Mouse (Mus musculus): ENCODE measurements around the gene Creb3l4.
"Not testable (repeated sequence)": the region's sequence is repeated elsewhere in the genome, so short reads cannot be mapped to it uniquely, and the experiment has no call there.

The Creb3l4 gene

GRCm38 (mm10) chr3:90242984-90243775 is at the start of gene Creb3l4:
Gene Creb3l4 (minus strand): TSS chr3:90243512.
- no peak for DNase-seq (ENCODE audit: low spot score in 2 of 2)

GRCm38 (mm10) chr3:90292345-90293275 is 49.3 kb upstream of the Creb3l4 start, which contains the start of gene Gatad2b:
Gene Gatad2b (plus strand): TSS chr3:90293178.
- DNase-seq (ENCODE audit: low spot score in 2 of 2), result peak; percentile 98 to 99

GRCm38 (mm10) chr3:90291982-90292344 is 48.7 kb upstream of the Creb3l4 start:
- no peak for DNase-seq (ENCODE audit: low spot score in 2 of 2)

GRCm38 (mm10) chr3:90290602-90291001 is 47.3 kb upstream of the Creb3l4 start:
- no peak for DNase-seq (ENCODE audit: low spot score in 2 of 2)

GRCm38 (mm10) chr3:90289403-90289802 is 46.1 kb upstream of the Creb3l4 start:
- DNase-seq (ENCODE audit: low spot score in 2 of 2), result not testable (repeated sequence)

- DNase-seq (ENCODE audit: low spot score in 2 of 2), result no peak
Observed at GRCm38 (mm10) chr3:90284150-90284549, 40.8 kb upstream of the Creb3l4 start.

- no peak for DNase-seq (ENCODE audit: low spot score in 2 of 2)
Observed at GRCm38 (mm10) chr3:90280708-90281107, 37.4 kb upstream of the Creb3l4 start.

GRCm38 (mm10) chr3:90279743-90280142 is 36.4 kb upstream of the Creb3l4 start:
- no peak for DNase-seq (ENCODE audit: low spot score in 2 of 2)

- DNase-seq (ENCODE audit: low spot score in 2 of 2), result no peak
Observed at GRCm38 (mm10) chr3:90279216-90279615, 35.9 kb upstream of the Creb3l4 start.

- no peak for DNase-seq (ENCODE audit: low spot score in 2 of 2)
Observed at GRCm38 (mm10) chr3:90278211-90278610, 34.9 kb upstream of the Creb3l4 start.

- DNase-seq (ENCODE audit: low spot score in 2 of 2), result no peak
Observed at GRCm38 (mm10) chr3:90277793-90278192, 34.5 kb upstream of the Creb3l4 start.

GRCm38 (mm10) chr3:90276858-90277257 is 33.5 kb upstream of the Creb3l4 start:
- no peak for DNase-seq (ENCODE audit: low spot score in 2 of 2)

- DNase-seq (ENCODE audit: low spot score in 2 of 2), result no peak
Observed at GRCm38 (mm10) chr3:90275286-90275685, 32.0 kb upstream of the Creb3l4 start.

- DNase-seq (ENCODE audit: low spot score in 2 of 2), result no peak
Observed at GRCm38 (mm10) chr3:90273855-90274254, 30.5 kb upstream of the Creb3l4 start.

- DNase-seq (ENCODE audit: low spot score in 2 of 2), result no peak
Observed at GRCm38 (mm10) chr3:90272170-90272569, 28.9 kb upstream of the Creb3l4 start.

GRCm38 (mm10) chr3:90270784-90271183 is 27.5 kb upstream of the Creb3l4 start:
- DNase-seq (ENCODE audit: low spot score in 2 of 2), result no peak

GRCm38 (mm10) chr3:90268971-90269370 is 25.7 kb upstream of the Creb3l4 start:
- DNase-seq (ENCODE audit: low spot score in 2 of 2), result no peak

GRCm38 (mm10) chr3:90268190-90268589 is 24.9 kb upstream of the Creb3l4 start:
- DNase-seq (ENCODE audit: low spot score in 2 of 2), result no peak

- no peak for DNase-seq (ENCODE audit: low spot score in 2 of 2)
Observed at GRCm38 (mm10) chr3:90266901-90267775, 23.8 kb upstream of the Creb3l4 start.

- no peak for DNase-seq (ENCODE audit: low spot score in 2 of 2)
Observed at GRCm38 (mm10) chr3:90265932-90266741, 22.8 kb upstream of the Creb3l4 start.

Data from frontal cortex, postnatal 14 days (tissue).